Mouse (Mus musculus): ENCODE results near the gene Camkk2. TPM values are rescaled to one million over a fixed set of nuclear protein-coding genes. Genes with fewer than 3 reads are reported as not detected.

Gene Camkk2
- total RNA-seq (2021), result 100 to 1,000 TPM; 103 to 117 TPM
- long read RNA-seq, full-length matches to known transcripts, result 44 of 63 reads
- long read RNA-seq, partial matches to known transcripts, result 4 of 63 reads
- long read RNA-seq, other reads (novel, unspliced or antisense), result 15 of 63 reads

GRCm38 (mm10) chr5:122779277-122779834 lies at the start of gene Camkk2:
Camkk2 (minus strand) TSS chr5:122779409.
- DNase-seq (ENCODE audit: low spot score in 2 of 2), result peak; percentile 76 to 86

GRCm38 (mm10) chr5:122825099-122825498 lies 45.9 kb upstream of the Camkk2 start:
- no peak for DNase-seq (ENCODE audit: low spot score in 2 of 2)

- no peak for DNase-seq (ENCODE audit: low spot score in 2 of 2)
Measured at GRCm38 (mm10) chr5:122824450-122824849, 45.2 kb upstream of the Camkk2 start.

GRCm38 (mm10) chr5:122823976-122824375 lies 44.8 kb upstream of the Camkk2 start:
- no peak for DNase-seq (ENCODE audit: low spot score in 2 of 2)

GRCm38 (mm10) chr5:122822441-122822840 lies 43.2 kb upstream of the Camkk2 start:
- no peak for DNase-seq (ENCODE audit: low spot score in 2 of 2)

- no peak for DNase-seq (ENCODE audit: low spot score in 2 of 2)
Measured at GRCm38 (mm10) chr5:122821524-122821885, 42.3 kb upstream of the Camkk2 start.

GRCm38 (mm10) chr5:122820777-122821523 lies 41.7 kb upstream of the Camkk2 start, which contains the start of gene Anapc5:
Anapc5 (minus strand) TSS chr5:122821339.
- DNase-seq (ENCODE audit: low spot score in 2 of 2), result peak; percentile 85 to 89

- DNase-seq (ENCODE audit: low spot score in 2 of 2), result no peak
Measured at GRCm38 (mm10) chr5:122812699-122813098, 33.5 kb upstream of the Camkk2 start.

GRCm38 (mm10) chr5:122811364-122812079 lies 32.3 kb upstream of the Camkk2 start:
- DNase-seq (ENCODE audit: low spot score in 2 of 2), result peak; percentile 63 to 69

GRCm38 (mm10) chr5:122805503-122805902 lies 26.3 kb upstream of the Camkk2 start:
- DNase-seq (ENCODE audit: low spot score in 2 of 2), result no peak

- no peak for DNase-seq (ENCODE audit: low spot score in 2 of 2)
Measured at GRCm38 (mm10) chr5:122802706-122803105, 23.5 kb upstream of the Camkk2 start.

GRCm38 (mm10) chr5:122801684-122802083 lies 22.5 kb upstream of the Camkk2 start:
- no peak for DNase-seq (ENCODE audit: low spot score in 2 of 2)

GRCm38 (mm10) chr5:122800345-122801010 lies 21.3 kb upstream of the Camkk2 start:
- DNase-seq (ENCODE audit: low spot score in 2 of 2), result no peak

- DNase-seq (ENCODE audit: low spot score in 2 of 2), result no peak
Measured at GRCm38 (mm10) chr5:122799379-122800344, 20.5 kb upstream of the Camkk2 start.

GRCm38 (mm10) chr5:122798557-122799378 lies 19.6 kb upstream of the Camkk2 start:
- DNase-seq (ENCODE audit: low spot score in 2 of 2), result peak; percentile 73 to 82

GRCm38 (mm10) chr5:122797866-122798265 lies 18.7 kb upstream of the Camkk2 start:
- no peak for DNase-seq (ENCODE audit: low spot score in 2 of 2)

GRCm38 (mm10) chr5:122788696-122789095 lies 9.5 kb upstream of the Camkk2 start:
- DNase-seq (ENCODE audit: low spot score in 2 of 2), result no peak

- DNase-seq (ENCODE audit: low spot score in 2 of 2), result no peak
Measured at GRCm38 (mm10) chr5:122786035-122786819, 7.0 kb upstream of the Camkk2 start.
